Mouse (Mus musculus) lung, postnatal 0 days (tissue): ENCODE data around the gene Sys1.

Experiments used
- CTCF ChIP-seq: IDR thresholded peaks from 2 replicates; pipeline ENCODE4 v1.5.1; 2016; ENCODE audit warnings: antibody characterized with exemption, mild to moderate bottlenecking
- EP300 ChIP-seq: IDR thresholded peaks from 2 replicates; pipeline ENCODE4 v1.6.1; 2016; ENCODE audit warnings: antibody characterized with exemption, mild to moderate bottlenecking, control low read depth

- peak; percentile 75 for TF ChIP-seq CTCF
- TF ChIP-seq EP300: no peak
These were observed 13.5 kb downstream of the Sys1 start for GRCm38 (mm10) chr2:164470254-164470653.
